Mouse (Mus musculus): ENCODE data around the gene Coq10b. TPM values are rescaled to one million over a fixed set of nuclear protein-coding genes. Genes with fewer than 3 reads are reported as not detected.

The Coq10b gene
- polyA plus RNA-seq, 1 experiment from 2014 or later, result 23.1 TPM

Other genes with a start within 250 kb of the Coq10b start
- gene Ankrd44, start 126.4 kb upstream of the Coq10b start, polyA plus RNA-seq (2016; fragmentation: Nextera tagmentation; extraction: Ambion mirVana), result 11.0 and 11.7 TPM in 2 replicates
- gene Sf3b1, start 25.3 kb upstream of the Coq10b start, polyA plus RNA-seq (2016; fragmentation: Nextera tagmentation; extraction: Ambion mirVana), result 208 and 217 TPM in 2 replicates
- 427 and 428 TPM in 2 replicates for gene Hspe1, start 35.4 kb downstream of the Coq10b start, polyA plus RNA-seq (2016; fragmentation: Nextera tagmentation; extraction: Ambion mirVana)
- gene Hspd1, start 35.5 kb downstream of the Coq10b start, polyA plus RNA-seq (2016; fragmentation: Nextera tagmentation; extraction: Ambion mirVana), result 562 and 569 TPM in 2 replicates
- 104 and 110 TPM in 2 replicates for gene Mob4, start 78.5 kb downstream of the Coq10b start, polyA plus RNA-seq (2016; fragmentation: Nextera tagmentation; extraction: Ambion mirVana)
- 6.5 and 6.8 TPM in 2 replicates for gene Rftn2, start 174.0 kb downstream of the Coq10b start, polyA plus RNA-seq (2016; fragmentation: Nextera tagmentation; extraction: Ambion mirVana)
- 4.0 and 4.1 TPM in 2 replicates for gene Mars2, start 184.4 kb downstream of the Coq10b start, polyA plus RNA-seq (2016; fragmentation: Nextera tagmentation; extraction: Ambion mirVana)

Measured in heart, embryonic 12.5 days (tissue).